Mouse (Mus musculus) liver, postnatal 0 days (tissue): Measurements from ENCODE around the gene Entpd7.

Experiments
- CTCF ChIP-seq: sonication (generic); IDR thresholded peaks from 2 replicates; pipeline ENCODE4 v1.5.1; 2016; ENCODE audit warnings: antibody characterized with exemption, low read depth
- EP300 ChIP-seq: IDR thresholded peaks from 2 replicates; pipeline ENCODE4 v1.6.1; 2016; ENCODE audit warnings: antibody characterized with exemption, low read depth, mild to moderate bottlenecking

DNA sequence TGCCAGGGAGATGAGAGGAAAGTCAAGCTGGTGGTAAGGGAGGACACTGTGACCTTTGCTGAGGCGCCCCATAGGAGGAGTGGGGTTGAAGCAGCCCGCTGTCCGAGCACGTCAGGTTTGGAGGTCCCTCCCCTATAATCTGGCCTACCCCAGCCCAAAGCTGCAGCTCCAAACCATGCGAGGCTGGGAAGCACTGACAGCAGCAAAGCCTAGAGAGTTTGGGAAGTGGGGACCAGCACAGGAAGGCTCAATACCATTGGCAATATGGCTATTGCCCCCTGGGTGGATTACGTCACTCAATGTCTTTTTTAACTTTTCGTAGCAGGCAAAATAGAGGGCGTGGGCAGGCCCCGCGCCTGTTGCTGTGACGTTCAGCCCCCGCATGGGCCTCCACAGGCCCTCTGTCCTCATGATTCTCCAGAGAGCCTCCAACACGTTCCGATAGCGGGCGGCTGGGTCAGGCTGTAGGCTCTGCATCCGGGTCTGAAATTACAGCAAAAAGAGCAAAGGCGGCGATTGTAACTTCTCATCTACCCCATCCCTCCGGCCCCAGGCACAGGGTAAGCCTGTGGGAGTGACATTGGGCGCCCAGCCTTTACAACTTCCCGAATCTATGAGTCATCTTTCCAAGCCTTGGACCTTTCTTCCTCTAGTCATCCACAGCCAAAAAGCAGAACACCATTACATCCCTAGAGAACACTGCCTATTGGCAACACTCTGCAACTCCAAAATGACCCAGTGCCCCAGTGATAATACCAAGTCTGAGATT is 22.6 kb upstream of the Entpd7 start:
- TF ChIP-seq CTCF (no peak), EP300 (no peak)
